Mouse (Mus musculus) small intestine, adult 2 months (tissue): ENCODE measurements around the gene Actl10. TPM values are rescaled to one million over a fixed set of nuclear protein-coding genes. Genes with fewer than 3 reads are reported as not detected.

Experiments used
- H3K27ac ChIP-seq: fragments of 200-500 bp; 2 replicates; pipeline ENCODE4 v1.5.1; 2012; ENCODE audit warnings: low read depth, low read length, control low read depth, inconsistent platforms; ENCODE audit not compliant: insufficient read depth
- H3K27me3 ChIP-seq: fragments of 200-500 bp; 2 replicates; pipeline ENCODE4 v1.6.1; 2012; ENCODE audit warnings: mild to moderate bottlenecking, moderate library complexity, low read length, inconsistent platforms; ENCODE audit not compliant: control insufficient read depth, insufficient read depth
- H3K36me3 ChIP-seq: fragments of 200-500 bp; 2 replicates; pipeline ENCODE4 v1.6.1; 2012; ENCODE audit warnings: mild to moderate bottlenecking, low read length, control low read depth, inconsistent platforms; ENCODE audit not compliant: control insufficient read depth, insufficient read depth
- H3K4me1 ChIP-seq: fragments of 200-500 bp; 2 replicates; pipeline ENCODE4 v1.6.1; 2012; ENCODE audit warnings: low read length, inconsistent platforms, mixed read lengths; ENCODE audit not compliant: control insufficient read depth, insufficient read depth, insufficient read length
- H3K4me3 ChIP-seq: fragments of 200-500 bp; 2 replicates; pipeline ENCODE4 v1.5.1; 2012; ENCODE audit warnings: low read depth, mild to moderate bottlenecking, control low read depth, inconsistent platforms, low read length, moderate library complexity
- CTCF ChIP-seq: fragments of 200-500 bp; IDR thresholded peaks from 2 replicates; pipeline ENCODE4 v1.5.1; 2012; ENCODE audit warnings: low read depth, mild to moderate bottlenecking, control low read depth, inconsistent platforms, low read length, moderate library complexity, mixed read lengths; ENCODE audit not compliant: insufficient replicate concordance, insufficient read length; ENCODE audit errors: extremely low read depth
- POLR2A ChIP-seq: fragments of 200-500 bp; IDR thresholded peaks from 2 replicates; pipeline ENCODE4 v1.6.1; 2012; ENCODE audit warnings: low read depth, mild to moderate bottlenecking, control low read depth, inconsistent platforms, low read length, moderate library complexity
- WGBS: fragments of 180-500 bp; shearing (Covaris S2); methylation state at CpG from one replicate; pipeline ENCODE4 v1.1.7; 2018; 5-methylcytosine and 5-hydroxymethylcytosine counted together
- polyA plus RNA-seq: library from polyadenylated mRNA; depleted of rRNA; stranded (reverse); fragments of >200 nt; gene quantifications from 2 replicates; pipeline ENCODE4 v1.2.3, GENCODE M21; 2012

Actl10 gene
- polyA plus RNA-seq, 1 experiment: not detected

- 37% methylated on average over 8 of the region's 8 CpGs for WGBS
- Histone ChIP-seq H3K27ac (no peak overlapping the region), H3K4me3 (no peak overlapping the region), H3K36me3 (0 out of 2 replicates have a peak, but pooled peaks cover 2% of the 10 kb centered on the region), H3K27me3 (no peaks in the 10 kb centered on the region), H3K4me1 (peaks cover 5% of the 10 kb centered on the region; the same call in 1 of the 2 replicates)
- TF ChIP-seq POLR2A (no peak), CTCF (no peak)
Observed at GRCm38 (mm10) chr2:154566641-154567040, 15.1 kb downstream of the Actl10 start.

- H3K27ac ChIP-seq: no peak overlapping the region
- H3K4me3 ChIP-seq: no peak overlapping the region
- TF ChIP-seq CTCF (no peak), POLR2A (no peak)
- 58% methylated on average over 2 of the region's 2 CpGs for WGBS
- 0 out of 2 replicates have a peak, but pooled peaks cover under 1% of the 10 kb centered on the region for H3K36me3 ChIP-seq
- H3K4me1 ChIP-seq: peaks cover 5% of the 10 kb centered on the region; the same call in 1 of the 2 replicates
- H3K27me3 ChIP-seq: no peaks in the 10 kb centered on the region
Observed at GRCm38 (mm10) chr2:154567766-154568165, 16.2 kb downstream of the Actl10 start.

- 30% methylated on average over 10 of the region's 10 CpGs for WGBS
- Histone ChIP-seq H3K27me3 (no peaks in the 10 kb centered on the region), H3K4me3 (peak overlapping the region; percentile 71), H3K27ac (no peak overlapping the region), H3K4me1 (peaks cover 5% of the 10 kb centered on the region; the same call in 1 of the 2 replicates), H3K36me3 (no peaks in the 10 kb centered on the region)
- TF ChIP-seq CTCF (no peak), POLR2A (no peak)
Observed at GRCm38 (mm10) chr2:154568329-154569070, 16.9 kb downstream of the Actl10 start.

GRCm38 (mm10) chr2:154569071-154569748 is 17.6 kb downstream of the Actl10 start:
- H3K36me3 ChIP-seq: no peaks in the 10 kb centered on the region
- no peak overlapping the region for H3K27ac ChIP-seq
- peak overlapping the region; percentile 71 for H3K4me3 ChIP-seq
- H3K4me1 ChIP-seq: peaks cover 5% of the 10 kb centered on the region; the same call in 1 of the 2 replicates
- TF ChIP-seq CTCF: no peak
- no peak for TF ChIP-seq POLR2A
- no peaks in the 10 kb centered on the region for H3K27me3 ChIP-seq
- 1% methylated on average over 67 of the region's 70 CpGs for WGBS

- WGBS: 0% methylated on average over 40 of the region's 44 CpGs
- TF ChIP-seq POLR2A (no peak), CTCF (no peak)
Observed at GRCm38 (mm10) chr2:154569836-154570286, 18.3 kb downstream of the Actl10 start, which contains the start of gene E2f1. E2f1 (minus strand) TSS chr2:154569892.

GRCm38 (mm10) chr2:154570666-154571065 is 19.1 kb downstream of the Actl10 start:
- no peak for TF ChIP-seq POLR2A
- TF ChIP-seq CTCF: no peak
- Histone ChIP-seq H3K27me3 (no peaks in the 10 kb centered on the region), H3K4me3 (no peak overlapping the region), H3K36me3 (no peaks in the 10 kb centered on the region), H3K4me1 (peaks cover 5% of the 10 kb centered on the region; the same call in 1 of the 2 replicates), H3K27ac (no peak overlapping the region)
- 62% methylated on average over 4 of the region's 4 CpGs for WGBS

More at GRCm38 (mm10) chr2:154569836-154570286, 18.3 kb downstream of the Actl10 start, which contains the start of gene E2f1:
- H3K27ac ChIP-seq: no peak within 1 kb of the TSS
- H3K36me3 ChIP-seq: no peaks in the 10 kb centered on the region
- peaks cover 5% of the 10 kb centered on the region; the same call in 1 of the 2 replicates for H3K4me1 ChIP-seq
- peak within 1 kb of the TSS; percentile 71 for H3K4me3 ChIP-seq
- H3K27me3 ChIP-seq: no peaks in the 10 kb centered on the region

DNA sequence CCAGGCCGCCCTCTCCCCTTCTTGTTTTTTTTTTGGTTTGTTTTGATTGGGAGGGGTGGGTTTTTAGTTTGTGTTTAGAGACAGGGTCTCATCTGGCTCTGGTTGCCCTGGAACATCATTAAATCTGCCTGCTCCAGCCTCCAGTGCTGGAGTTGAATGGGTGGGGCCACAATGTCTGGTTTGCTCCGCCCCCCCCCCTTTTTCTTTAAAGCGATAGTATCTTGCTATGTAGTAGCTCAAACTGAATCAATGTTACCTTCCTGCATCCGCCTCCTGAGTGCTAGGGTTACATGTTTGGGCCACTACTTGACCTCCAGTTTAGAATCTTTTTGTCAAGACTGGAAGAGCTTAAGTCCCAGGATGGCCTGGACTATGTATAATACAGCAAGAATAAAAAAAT is 19.7 kb downstream of the Actl10 start:
- Histone ChIP-seq H3K4me1 (peaks cover 5% of the 10 kb centered on the region; the same call in 1 of the 2 replicates), H3K27me3 (no peaks in the 10 kb centered on the region), H3K27ac (no peak overlapping the region), H3K36me3 (no peaks in the 10 kb centered on the region), H3K4me3 (no peak overlapping the region)
- TF ChIP-seq POLR2A (no peak), CTCF (no peak)
- WGBS: 64% methylated on average over 4 of the region's 4 CpGs
